Mouse (Mus musculus) liver, embryonic 11.5 days (tissue): ENCODE measurements around the gene Vps35. TPM values are rescaled to one million over a fixed set of nuclear protein-coding genes. Genes with fewer than 3 reads are reported as not detected.

Source experiments
- ATAC-seq: fragments of 200-750 bp; cut with Nextera tagmentation; replicated peaks from 2 replicates; pipeline ENCODE4 v1.8.0; 2017; ENCODE audit warnings: moderate number of reproducible peaks, mild to moderate bottlenecking, moderate TSS enrichment, moderate library complexity; ENCODE audit not compliant: low FRiP score
- DNase-seq: peaks from one replicate; pipeline ENCODE4 v3.0.0-alpha.2; 2017; ENCODE audit warnings: low spot score
- H3K27ac ChIP-seq: fragments of 300-500 bp; sonication (generic); 2 replicates; pipeline ENCODE4 v1.5.1; 2014; ENCODE audit warnings: mild to moderate bottlenecking, low read depth, low read length, control low read depth
- H3K27me3 ChIP-seq: fragments of 300-500 bp; sonication (generic); replicated peaks from 2 replicates; pipeline ENCODE4 v1.6.1; 2014; ENCODE audit warnings: low read length, mixed read lengths; ENCODE audit not compliant: control insufficient read depth, insufficient read depth
- H3K36me3 ChIP-seq: fragments of 300-500 bp; sonication (generic); 2 replicates; pipeline ENCODE4 v1.6.1; 2014; ENCODE audit warnings: mild to moderate bottlenecking, low read length, moderate library complexity, mixed read lengths; ENCODE audit not compliant: control insufficient read depth, insufficient read depth
- H3K4me1 ChIP-seq: fragments of 300-500 bp; sonication (generic); replicated peaks from 2 replicates; pipeline ENCODE4 v1.6.1; 2014; ENCODE audit warnings: low read length, mixed read lengths; ENCODE audit not compliant: control insufficient read depth, insufficient read depth
- H3K4me2 ChIP-seq: fragments of 300-500 bp; sonication (generic); 2 replicates; pipeline ENCODE4 v1.6.1; 2014; ENCODE audit warnings: mild to moderate bottlenecking, control low read depth, moderate library complexity
- H3K4me3 ChIP-seq: fragments of 300-500 bp; sonication (generic); 2 replicates; pipeline ENCODE4 v1.5.1; 2014; ENCODE audit warnings: low read depth, low read length, control low read depth
- H3K9ac ChIP-seq: fragments of 300-500 bp; sonication (generic); 2 replicates; pipeline ENCODE4 v1.6.1; 2014; ENCODE audit warnings: low read depth, low read length, control low read depth
- H3K9me3 ChIP-seq: fragments of 300-500 bp; sonication (generic); 2 replicates; pipeline ENCODE4 v1.6.1; 2016; ENCODE audit warnings: low read length, inconsistent platforms, mixed read lengths; ENCODE audit not compliant: control insufficient read depth
- WGBS: fragments of 180-500 bp; shearing (Covaris S2); extraction: QIAGEN DNeasy Blood & Tissue Kit; methylation state at CpG from one replicate; pipeline ENCODE4 v1.1.7; 2014; 5-methylcytosine and 5-hydroxymethylcytosine counted together
- polyA plus RNA-seq: library from polyadenylated mRNA; unstranded; fragments of >200 nt; fragmentation: Nextera tagmentation; extraction: Ambion mirVana; gene quantifications from 2 replicates; pipeline ENCODE4 v1.2.1, GENCODE M21; 2014

Vps35 gene
- polyA plus RNA-seq: 142 and 178 TPM in 2 replicates

- peaks cover 29% of the 10 kb centered on the region for H3K4me1 ChIP-seq
- no peaks in the 10 kb centered on the region for H3K9me3 ChIP-seq
- peak; percentile 95 for ATAC-seq
- H3K27ac ChIP-seq: peak within 1 kb of the TSS; percentile 91
- peak within 1 kb of the TSS; percentile 97 for H3K9ac ChIP-seq
- H3K36me3 ChIP-seq: peaks cover 17% of the 10 kb centered on the region
- H3K27me3 ChIP-seq: no peaks in the 10 kb centered on the region
- WGBS: under 1% methylated on average over 63 of the region's 63 CpGs
- DNase-seq: peak; percentile 96
- H3K4me2 ChIP-seq: peak within 1 kb of the TSS; percentile 70
- H3K4me3 ChIP-seq: peak within 1 kb of the TSS; percentile 98
Observed at GRCm38 (mm10) chr8:85299434-85300077, at the start of gene Vps35, which contains the start of gene Orc6. Gene Vps35 (minus strand): TSS chr8:85299802. Gene Orc6 (plus strand): TSS chr8:85299632.

GRCm38 (mm10) chr8:85339871-85340573, 40.4 kb upstream of the Vps35 start:
- no peak overlapping the region for H3K9ac ChIP-seq
- no peak overlapping the region for H3K4me2 ChIP-seq
- peaks cover 10% of the 10 kb centered on the region for H3K4me1 ChIP-seq
- no peaks in the 10 kb centered on the region for H3K27me3 ChIP-seq
- 74% methylated on average over 5 of the region's 5 CpGs for WGBS
- no peaks in the 10 kb centered on the region for H3K36me3 ChIP-seq
- no peak overlapping the region for H3K27ac ChIP-seq
- H3K4me3 ChIP-seq: no peak overlapping the region
- DNase-seq: no peak
- H3K9me3 ChIP-seq: no peaks in the 10 kb centered on the region
- no peak for ATAC-seq

- Histone ChIP-seq H3K4me3 (no peak overlapping the region), H3K36me3 (no peaks in the 10 kb centered on the region), H3K27me3 (no peaks in the 10 kb centered on the region), H3K27ac (no peak overlapping the region), H3K9ac (no peak overlapping the region), H3K9me3 (no peaks in the 10 kb centered on the region), H3K4me1 (peaks cover 10% of the 10 kb centered on the region), H3K4me2 (no peak overlapping the region)
- DNase-seq (no peak), ATAC-seq (no peak)
- WGBS: 79% methylated on average over 4 of the region's 4 CpGs
Observed at GRCm38 (mm10) chr8:85337681-85338080, 38.1 kb upstream of the Vps35 start.

GRCm38 (mm10) chr8:85336211-85336933, 36.8 kb upstream of the Vps35 start:
- H3K9ac ChIP-seq: no peak overlapping the region
- WGBS: 72% methylated on average over 6 of the region's 6 CpGs
- H3K27me3 ChIP-seq: no peaks in the 10 kb centered on the region
- DNase-seq: no peak
- no peaks in the 10 kb centered on the region for H3K9me3 ChIP-seq
- ATAC-seq: no peak
- H3K4me2 ChIP-seq: no peak overlapping the region
- H3K4me3 ChIP-seq: no peak overlapping the region
- H3K4me1 ChIP-seq: peaks cover 10% of the 10 kb centered on the region
- H3K27ac ChIP-seq: no peak overlapping the region
- no peaks in the 10 kb centered on the region for H3K36me3 ChIP-seq

- Histone ChIP-seq H3K27me3 (no peaks in the 10 kb centered on the region), H3K4me3 (no peak overlapping the region), H3K4me1 (peaks cover 11% of the 10 kb centered on the region), H3K36me3 (no peaks in the 10 kb centered on the region), H3K9ac (no peak overlapping the region), H3K9me3 (no peaks in the 10 kb centered on the region), H3K27ac (no peak overlapping the region), H3K4me2 (no peak overlapping the region)
- ATAC-seq: 0 out of 2 replicates have a peak, but pooled peaks have one; percentile 23
- DNase-seq: no peak
Observed at GRCm38 (mm10) chr8:85335105-85335504, 35.5 kb upstream of the Vps35 start.

- no peak overlapping the region for H3K27ac ChIP-seq
- peaks cover 2% of the 10 kb centered on the region; the same call in 1 of the 2 replicates for H3K36me3 ChIP-seq
- no peak overlapping the region for H3K4me2 ChIP-seq
- 89% methylated on average over 1 of the region's 1 CpGs for WGBS
- H3K4me3 ChIP-seq: no peak overlapping the region
- no peak for ATAC-seq
- no peak overlapping the region for H3K9ac ChIP-seq
- DNase-seq: no peak
- peaks cover 2% of the 10 kb centered on the region; the same call in 1 of the 2 replicates for H3K4me1 ChIP-seq
- no peaks in the 10 kb centered on the region for H3K9me3 ChIP-seq
- no peaks in the 10 kb centered on the region for H3K27me3 ChIP-seq
Observed at GRCm38 (mm10) chr8:85329506-85329905, 29.9 kb upstream of the Vps35 start.

GRCm38 (mm10) chr8:85327036-85327435, 27.4 kb upstream of the Vps35 start:
- no peaks in the 10 kb centered on the region for H3K9me3 ChIP-seq
- no peak overlapping the region for H3K4me3 ChIP-seq
- no peak overlapping the region for H3K9ac ChIP-seq
- no peaks in the 10 kb centered on the region for H3K27me3 ChIP-seq
- H3K27ac ChIP-seq: no peak overlapping the region
- H3K4me1 ChIP-seq: peaks cover 2% of the 10 kb centered on the region; the same call in 1 of the 2 replicates
- ATAC-seq: no peak
- H3K36me3 ChIP-seq: peaks cover 2% of the 10 kb centered on the region; the same call in 1 of the 2 replicates
- no peak overlapping the region for H3K4me2 ChIP-seq
- 81% methylated on average over 9 of the region's 9 CpGs for WGBS
- no peak for DNase-seq

- no peak for ATAC-seq
- peaks cover 2% of the 10 kb centered on the region; the same call in 1 of the 2 replicates for H3K36me3 ChIP-seq
Observed at GRCm38 (mm10) chr8:85323084-85323483, 23.5 kb upstream of the Vps35 start.

More at GRCm38 (mm10) chr8:85323084-85323483, 23.5 kb upstream of the Vps35 start:
- Histone ChIP-seq H3K4me1 (peaks cover 3% of the 10 kb centered on the region), H3K4me3 (no peak overlapping the region), H3K9me3 (no peaks in the 10 kb centered on the region; the same call in 1 of the 2 replicates), H3K27ac (no peak overlapping the region), H3K9ac (no peak overlapping the region), H3K4me2 (no peak overlapping the region), H3K27me3 (no peaks in the 10 kb centered on the region)
- WGBS: 77% methylated on average over 3 of the region's 3 CpGs
- DNase-seq: no peak
